Mouse (Mus musculus) embryonic fibroblast, embryonic 13.5 days (primary cell): ENCODE data around the gene Gpr156. TPM values are rescaled to one million over a fixed set of nuclear protein-coding genes. Genes with fewer than 3 reads are reported as not detected.

Experiments used
- H3K27ac ChIP-seq: 2 replicates; pipeline ENCODE4 v1.5.1; 2012; ENCODE audit warnings: low read length, control low read depth, inconsistent platforms; ENCODE audit not compliant: insufficient read depth
- H3K4me1 ChIP-seq: 2 replicates; pipeline ENCODE4 v1.6.1; 2011; ENCODE audit warnings: low read length; ENCODE audit not compliant: control insufficient read depth, insufficient read depth
- H3K4me3 ChIP-seq: 2 replicates; pipeline ENCODE4 v1.5.1; 2011; ENCODE audit warnings: mild to moderate bottlenecking, control low read depth, low read length; ENCODE audit not compliant: insufficient read depth
- CTCF ChIP-seq: IDR thresholded peaks from 2 replicates; pipeline ENCODE4 v1.5.1; 2011; ENCODE audit warnings: mild to moderate bottlenecking, control low read depth, low read length, moderate library complexity, borderline replicate concordance; ENCODE audit not compliant: insufficient read depth
- POLR2A ChIP-seq: IDR thresholded peaks from 2 replicates; pipeline ENCODE4 v1.6.1; 2011; ENCODE audit warnings: low read depth, mild to moderate bottlenecking, control low read depth, low read length, moderate library complexity
- polyA plus RNA-seq: library from polyadenylated mRNA; stranded (reverse); fragments of >200 nt; gene quantifications from 2 replicates; pipeline ENCODE4 v1.2.4, GENCODE M21; 2011; ENCODE audit warnings: low read depth; ENCODE audit not compliant: missing spikeins, insufficient read length

Gpr156 gene
- polyA plus RNA-seq, 1 experiment: 0.30 TPM

DNA sequence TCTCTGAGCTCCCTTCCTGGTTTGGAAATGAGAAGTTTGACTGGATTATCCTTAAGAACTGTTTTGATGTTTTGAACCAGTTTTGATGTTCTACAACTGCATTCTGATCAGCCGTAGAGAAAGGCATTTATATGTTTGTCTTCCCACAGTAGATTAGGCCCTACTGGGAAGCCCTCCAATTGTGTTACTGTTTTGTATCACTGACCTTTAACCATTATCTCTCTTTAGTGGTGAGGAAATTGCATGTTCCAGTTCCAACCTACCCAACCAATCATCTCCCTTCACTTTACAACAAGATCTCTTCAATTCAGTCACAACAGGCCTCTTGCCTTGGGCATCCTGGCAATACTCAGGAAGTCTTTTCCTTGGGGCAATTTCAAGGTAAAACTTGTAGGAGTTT lies 5.2 kb upstream of the Gpr156 start:
- Histone ChIP-seq H3K27ac (no peak overlapping the region), H3K4me1 (no peaks in the 10 kb centered on the region), H3K4me3 (no peak overlapping the region)
- TF ChIP-seq POLR2A: no peak
- TF ChIP-seq CTCF: no peak

GRCm38 (mm10) chr16:37916818-37917201 lies 514 bp downstream of the Gpr156 start:
- TF ChIP-seq POLR2A (no peak), CTCF (no peak)
- Histone ChIP-seq H3K27ac (no peak overlapping the region), H3K4me1 (no peaks in the 10 kb centered on the region), H3K4me3 (no peak overlapping the region)

GRCm38 (mm10) chr16:37919000-37919399 lies 2.7 kb downstream of the Gpr156 start:
- Histone ChIP-seq H3K27ac (no peak overlapping the region), H3K4me1 (no peaks in the 10 kb centered on the region), H3K4me3 (no peak overlapping the region)
- TF ChIP-seq CTCF (no peak), POLR2A (no peak)

DNA sequence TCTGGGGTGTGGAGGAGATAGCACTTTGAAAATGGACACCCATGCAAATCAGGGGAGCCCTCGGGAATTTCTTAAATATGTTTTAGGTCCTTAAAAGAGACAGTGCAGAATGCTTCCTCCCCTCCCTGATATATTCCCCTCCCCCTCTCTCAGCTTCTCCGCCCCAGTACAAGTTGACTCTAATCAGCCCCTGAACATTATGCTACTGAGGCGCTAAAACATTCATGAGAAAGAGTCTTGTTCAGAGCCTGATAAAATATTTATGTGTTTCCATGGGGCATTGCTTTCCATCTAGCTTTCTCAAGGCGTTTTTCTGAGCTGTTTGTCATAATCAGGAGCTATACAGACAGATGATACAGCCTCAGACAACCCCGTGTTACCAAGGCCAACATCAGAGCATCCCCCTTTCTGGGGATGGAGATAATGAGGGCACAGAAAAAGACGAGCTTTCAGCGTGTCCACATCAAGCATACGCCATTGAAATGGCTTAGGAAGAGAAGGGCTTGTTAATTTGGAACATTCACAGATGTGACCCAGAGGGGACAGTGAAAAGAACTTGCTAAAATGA lies 4.6 kb downstream of the Gpr156 start:
- H3K4me1 ChIP-seq: no peaks in the 10 kb centered on the region
- H3K4me3 ChIP-seq: no peak overlapping the region
- no peak for TF ChIP-seq POLR2A
- TF ChIP-seq CTCF: no peak
- H3K27ac ChIP-seq: no peak overlapping the region

DNA sequence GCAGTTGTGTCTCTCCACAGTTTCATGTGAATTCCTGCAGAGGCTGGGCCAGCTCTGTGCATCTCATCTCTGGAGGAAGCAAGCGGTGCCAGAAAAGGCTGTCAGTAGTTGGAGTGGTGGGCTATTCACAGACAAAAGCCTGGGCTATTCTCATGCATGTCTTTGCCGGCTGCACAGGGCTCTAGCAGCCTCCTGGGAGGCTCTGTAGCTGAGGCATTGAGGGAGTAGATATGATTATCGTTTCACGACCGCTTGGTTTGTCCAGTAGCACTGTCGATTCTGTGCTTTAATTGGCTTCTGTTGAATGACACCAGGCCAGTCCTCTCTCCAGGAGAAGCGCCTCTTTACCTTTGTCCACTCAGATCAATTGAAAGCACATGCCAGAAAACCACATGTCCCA lies 9.8 kb downstream of the Gpr156 start:
- no peak for TF ChIP-seq POLR2A
- TF ChIP-seq CTCF: no peak
- Histone ChIP-seq H3K4me1 (peaks cover 3% of the 10 kb centered on the region; the same call in 1 of the 2 replicates), H3K27ac (no peak overlapping the region), H3K4me3 (no peak overlapping the region)

GRCm38 (mm10) chr16:37927117-37927516 lies 10.8 kb downstream of the Gpr156 start:
- no peak overlapping the region for H3K27ac ChIP-seq
- TF ChIP-seq POLR2A (no peak), CTCF (no peak)
- H3K4me3 ChIP-seq: no peak overlapping the region
- H3K4me1 ChIP-seq: peaks cover 3% of the 10 kb centered on the region; the same call in 1 of the 2 replicates

DNA sequence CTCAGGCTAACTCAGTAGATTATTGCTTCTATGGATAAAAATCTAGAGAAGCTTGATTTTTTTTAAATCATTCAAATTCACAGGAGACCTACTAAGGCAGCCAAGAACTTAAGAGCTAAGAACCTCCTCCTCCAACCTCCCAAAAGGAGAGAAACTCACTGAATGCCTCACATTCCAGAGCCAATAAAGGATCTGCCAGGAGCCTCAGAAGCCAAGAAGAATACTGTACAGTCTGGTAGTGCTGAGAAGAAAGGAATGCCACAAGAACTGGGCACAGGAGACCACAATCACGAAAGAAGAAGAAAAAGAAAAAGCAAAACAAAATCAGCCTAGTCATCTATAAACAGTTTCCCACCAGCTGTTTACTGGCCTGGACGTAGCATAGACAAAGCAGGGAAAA lies 12.7 kb downstream of the Gpr156 start:
- Histone ChIP-seq H3K4me3 (no peak overlapping the region), H3K4me1 (peaks cover 3% of the 10 kb centered on the region; the same call in 1 of the 2 replicates), H3K27ac (peak overlapping the region; percentile 73)
- TF ChIP-seq POLR2A: no peak
- TF ChIP-seq CTCF: no peak

GRCm38 (mm10) chr16:37929626-37930025 lies 13.3 kb downstream of the Gpr156 start:
- peak overlapping the region; percentile 53; the same call in 1 of the 2 replicates for H3K27ac ChIP-seq
- H3K4me3 ChIP-seq: no peak overlapping the region
- TF ChIP-seq CTCF (no peak), POLR2A (no peak)

GRCm38 (mm10) chr16:37934932-37935331 lies 18.6 kb downstream of the Gpr156 start:
- Histone ChIP-seq H3K27ac (no peak overlapping the region), H3K4me3 (no peak overlapping the region), H3K4me1 (peaks cover under 1% of the 10 kb centered on the region; the same call in 1 of the 2 replicates)
- TF ChIP-seq CTCF (no peak), POLR2A (no peak)

More at GRCm38 (mm10) chr16:37929626-37930025, 13.3 kb downstream of the Gpr156 start:
- peaks cover 3% of the 10 kb centered on the region; the same call in 1 of the 2 replicates for H3K4me1 ChIP-seq

GRCm38 (mm10) chr16:37937276-37937675 lies 21.0 kb downstream of the Gpr156 start:
- TF ChIP-seq CTCF (no peak), POLR2A (no peak)
- Histone ChIP-seq H3K4me3 (no peak overlapping the region), H3K4me1 (peaks cover 2% of the 10 kb centered on the region; the same call in 1 of the 2 replicates), H3K27ac (no peak overlapping the region)
